Mouse (Mus musculus): Measurements from ENCODE around the gene Tcf12. TPM values are rescaled to one million over a fixed set of nuclear protein-coding genes. Genes with fewer than 3 reads are reported as not detected.

Tcf12 gene
- total RNA-seq, 2 experiments from 2014 or later: 43.8 to 48.6 TPM

DNA sequence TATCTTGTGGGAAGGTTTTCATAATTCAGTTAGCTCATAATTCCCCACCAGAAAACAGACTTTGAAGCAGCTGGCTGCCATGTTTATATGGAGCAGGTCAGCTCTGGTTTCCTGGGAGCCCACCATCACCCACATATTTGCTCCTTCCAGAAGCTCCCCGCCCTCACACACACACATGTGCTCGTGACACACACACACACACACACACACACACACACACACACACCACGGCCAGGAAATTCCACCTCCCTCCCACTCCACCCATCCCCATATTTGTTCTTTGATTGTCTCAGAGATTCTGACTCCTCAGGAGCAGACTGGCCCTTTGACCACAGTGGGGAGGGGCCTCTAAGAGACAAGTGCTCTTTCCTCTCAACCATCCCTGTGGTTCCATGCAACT is 289.7 kb downstream of the Tcf12 start:
- intact Hi-C loops (cut with DNase I): no loop called here
- no peak for DNase-seq (ENCODE audit: low spot score in 2 of 2)

- intact Hi-C loops (cut with DNase I): no loop called here
- DNase-seq (ENCODE audit: low spot score in 2 of 2): peak; percentile 33 to 39
These were observed 293.2 kb downstream of the Tcf12 start for GRCm38 (mm10) chr9:71818453-71818852.

DNA sequence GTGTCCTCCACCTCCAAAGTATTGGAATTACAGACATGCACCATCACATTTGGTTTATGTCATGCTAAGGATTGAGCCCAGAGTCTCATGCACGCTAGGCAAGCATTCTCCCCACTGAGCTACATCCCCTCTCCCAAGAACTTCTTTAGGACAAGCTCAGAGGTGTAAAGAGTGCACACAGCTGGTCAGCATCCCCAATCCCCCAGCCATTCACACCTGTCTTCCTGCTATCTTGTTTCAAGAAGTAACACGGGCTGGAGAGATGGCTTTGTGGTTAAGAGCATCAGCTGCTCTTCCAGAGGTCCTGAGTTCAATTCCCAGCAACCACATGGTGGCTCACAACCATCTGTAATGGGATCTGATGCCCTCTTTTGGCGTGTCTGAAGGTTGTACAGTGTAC is 295.6 kb downstream of the Tcf12 start:
- intact Hi-C loops (cut with DNase I): no loop called here
- DNase-seq (ENCODE audit: low spot score in 2 of 2): no peak

DNA sequence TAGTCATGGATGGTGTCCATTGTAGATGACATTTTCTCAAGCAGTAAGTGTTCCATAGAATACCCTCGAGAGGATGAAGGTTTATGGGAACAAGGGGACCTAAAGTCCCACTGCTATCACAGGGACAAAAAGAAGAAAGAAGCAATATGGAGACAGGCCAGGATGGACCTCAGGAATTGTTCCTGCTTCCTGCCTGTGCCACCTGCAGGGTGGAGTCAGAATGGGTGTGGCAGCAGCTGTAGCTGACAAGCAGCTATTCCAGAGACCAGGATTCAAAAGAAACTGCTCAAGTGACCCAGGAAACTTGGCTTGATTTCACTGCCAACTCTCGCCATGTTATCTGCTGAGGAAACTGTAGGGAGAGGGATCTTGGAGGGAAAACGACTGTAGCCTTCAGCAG is 298.1 kb downstream of the Tcf12 start:
- DNase-seq (ENCODE audit: low spot score in 2 of 2): no peak
- intact Hi-C loops (cut with DNase I): no loop called here

- intact Hi-C loops (cut with DNase I): no loop called here
- DNase-seq (ENCODE audit: low spot score in 2 of 2): no peak
These were observed 298.8 kb downstream of the Tcf12 start for GRCm38 (mm10) chr9:71812914-71813313.

DNA sequence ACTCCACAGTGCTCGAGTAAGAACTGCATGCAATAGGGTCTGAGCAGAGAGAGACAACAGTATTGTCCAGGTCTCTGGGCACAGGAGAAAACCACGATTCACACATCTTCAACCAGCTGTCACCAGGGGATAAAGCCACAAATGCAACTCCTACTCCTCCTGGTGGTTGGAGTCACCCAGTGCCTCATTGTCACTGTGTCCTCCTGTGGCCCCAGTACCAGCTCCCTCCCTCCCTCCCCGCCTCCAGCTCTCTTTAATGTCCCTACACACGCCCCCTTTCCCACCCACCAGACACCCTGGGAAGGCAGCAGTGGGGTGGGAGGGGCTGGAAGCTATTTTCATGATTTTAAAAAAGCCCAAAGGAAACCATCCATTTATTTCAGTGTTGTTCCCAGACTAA is 299.3 kb downstream of the Tcf12 start:
- DNase-seq (ENCODE audit: low spot score in 2 of 2): no peak
- intact Hi-C loops (cut with DNase I): no loop called here

DNA sequence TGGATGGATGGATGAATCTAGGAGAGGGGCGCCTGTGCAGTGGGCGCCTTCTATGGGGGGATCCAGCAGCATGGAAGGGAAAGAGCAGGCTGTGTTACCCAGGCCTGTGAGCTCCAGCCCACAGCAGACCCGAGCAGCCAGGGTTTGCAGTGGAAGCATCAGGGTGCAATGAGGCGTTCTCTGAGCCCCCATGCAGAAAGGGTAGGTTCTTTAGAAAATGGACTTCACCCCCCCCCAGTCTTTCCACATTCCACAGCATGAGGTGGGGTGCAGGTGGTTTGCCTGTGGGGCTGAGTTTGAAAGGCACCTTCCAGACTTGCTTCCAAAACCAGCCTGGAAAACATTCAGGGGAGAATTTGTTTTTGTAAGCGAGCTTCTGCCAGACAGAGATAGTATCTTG is 300.3 kb downstream of the Tcf12 start:
- no peak for DNase-seq (ENCODE audit: low spot score in 2 of 2)
- intact Hi-C loops (cut with DNase I): no loop called here

DNA sequence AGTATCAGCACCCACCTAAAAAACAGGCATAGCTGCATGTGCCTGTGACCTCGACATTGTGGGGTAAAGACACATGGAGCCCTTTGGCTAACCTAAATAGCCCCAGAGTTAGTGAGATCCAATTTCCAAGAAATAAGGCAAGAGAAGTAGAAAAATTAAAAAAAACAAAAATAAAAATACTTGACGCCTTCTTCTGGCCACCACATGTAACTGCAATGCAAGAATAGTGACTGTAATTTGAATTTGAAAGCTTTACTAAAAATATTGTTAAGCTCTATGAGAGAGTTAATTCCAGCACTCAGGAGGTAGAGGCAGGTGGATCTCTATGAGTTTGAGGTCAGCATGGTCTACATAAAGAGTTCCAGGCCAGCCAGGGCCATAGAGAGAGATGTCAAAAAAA is 300.9 kb downstream of the Tcf12 start:
- intact Hi-C loops (cut with DNase I): no loop called here
- no peak for DNase-seq (ENCODE audit: low spot score in 2 of 2)

- intact Hi-C loops (cut with DNase I): no loop called here
- DNase-seq (ENCODE audit: low spot score in 2 of 2): no peak
These were observed 302.9 kb downstream of the Tcf12 start for GRCm38 (mm10) chr9:71808640-71809254.

DNA sequence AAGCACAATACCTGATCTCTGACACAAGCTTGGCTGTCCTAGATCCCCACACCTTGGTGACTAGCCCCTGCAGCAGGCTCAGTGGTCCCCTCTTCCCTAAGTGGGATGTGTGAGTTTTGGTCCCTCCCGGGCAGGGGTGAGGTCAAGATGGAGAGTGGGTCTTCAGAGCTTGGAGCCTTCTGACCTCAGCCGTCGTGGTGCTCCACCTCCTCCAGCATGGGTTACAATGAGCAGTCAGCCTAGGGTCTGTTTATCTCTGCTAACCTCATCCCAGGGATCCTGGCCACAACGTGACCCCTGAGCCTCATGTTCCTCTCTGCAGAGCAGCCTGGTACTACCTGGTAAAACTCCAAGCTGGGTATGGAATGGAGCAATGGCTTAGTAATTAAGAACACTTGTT is 303.9 kb downstream of the Tcf12 start:
- intact Hi-C loops (cut with DNase I): no loop called here
- DNase-seq (ENCODE audit: low spot score in 2 of 2): no peak

DNA sequence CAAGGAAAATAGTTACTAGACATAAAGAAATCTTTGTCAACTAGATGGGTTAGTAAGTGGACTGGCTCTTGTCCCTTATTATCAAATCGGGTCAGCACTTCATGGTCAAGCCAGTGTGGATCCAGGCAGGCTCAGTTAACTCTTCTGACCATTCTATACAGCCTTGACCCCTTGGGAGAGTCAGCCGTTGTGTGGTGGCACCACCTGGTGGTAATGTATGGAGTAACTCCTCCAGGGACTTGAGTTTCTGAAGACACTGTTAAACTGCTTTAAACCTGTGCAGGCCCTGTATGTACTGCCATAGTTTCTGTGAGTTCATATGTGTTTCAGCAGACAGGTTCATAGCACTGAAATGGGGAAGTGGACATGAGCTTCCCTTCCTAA is 305.3 kb downstream of the Tcf12 start:
- peak; percentile 59 to 74 for DNase-seq (ENCODE audit: low spot score in 2 of 2)
- intact Hi-C loops (cut with DNase I): loop anchor here (1.0 kb wide), 1 partner anchor 160 kb away; no protein-coding TSS in a partner anchor

DNA sequence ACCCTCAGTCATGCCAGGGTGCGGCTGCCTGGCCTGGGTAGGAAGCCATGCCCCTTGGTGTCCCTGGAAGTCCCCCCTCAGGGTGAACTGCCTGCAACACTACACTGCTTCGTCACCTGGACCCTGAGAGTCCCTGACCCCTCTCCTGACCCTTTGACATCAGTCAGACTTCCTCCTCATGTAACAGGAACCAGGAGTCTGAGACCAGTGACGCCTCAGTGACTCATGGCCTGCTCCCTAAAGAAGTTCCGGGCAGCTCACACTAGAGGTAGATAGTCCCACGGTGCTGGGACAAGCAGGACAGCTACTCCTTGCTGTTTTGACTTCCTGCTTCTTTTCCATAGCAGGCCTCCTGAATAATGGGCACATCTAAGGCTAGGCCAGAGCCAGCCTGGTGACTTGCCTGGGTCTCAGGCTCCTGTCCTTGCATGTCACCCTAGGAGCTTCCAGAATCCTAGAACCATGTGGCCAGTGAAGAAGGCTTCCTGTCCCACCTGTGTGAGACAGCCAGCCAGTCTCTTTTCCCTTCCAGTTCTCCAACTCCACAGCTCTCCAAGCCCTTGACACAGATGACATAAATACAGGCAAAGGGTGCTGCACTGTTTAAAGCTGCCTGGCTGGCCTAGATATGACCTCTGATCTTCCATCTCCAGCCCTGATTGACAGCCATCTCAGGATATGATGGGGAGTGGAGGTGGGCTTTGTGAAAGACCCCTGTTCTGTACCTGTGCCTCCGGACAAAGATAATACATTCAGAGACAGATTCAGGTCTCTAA is 305.8 kb downstream of the Tcf12 start:
- no peak for DNase-seq (ENCODE audit: low spot score in 2 of 2)
- intact Hi-C loops (cut with DNase I): loop anchor here (1.0 kb wide), 1 partner anchor 160 kb away; no protein-coding TSS in a partner anchor

GRCm38 (mm10) chr9:71804116-71804515 is 307.6 kb downstream of the Tcf12 start:
- no peak for DNase-seq (ENCODE audit: low spot score in 2 of 2)
- intact Hi-C loops (cut with DNase I): no loop called here

- intact Hi-C loops (cut with DNase I): no loop called here
These were observed 308.4 kb downstream of the Tcf12 start for GRCm38 (mm10) chr9:71803281-71803680.

DNA sequence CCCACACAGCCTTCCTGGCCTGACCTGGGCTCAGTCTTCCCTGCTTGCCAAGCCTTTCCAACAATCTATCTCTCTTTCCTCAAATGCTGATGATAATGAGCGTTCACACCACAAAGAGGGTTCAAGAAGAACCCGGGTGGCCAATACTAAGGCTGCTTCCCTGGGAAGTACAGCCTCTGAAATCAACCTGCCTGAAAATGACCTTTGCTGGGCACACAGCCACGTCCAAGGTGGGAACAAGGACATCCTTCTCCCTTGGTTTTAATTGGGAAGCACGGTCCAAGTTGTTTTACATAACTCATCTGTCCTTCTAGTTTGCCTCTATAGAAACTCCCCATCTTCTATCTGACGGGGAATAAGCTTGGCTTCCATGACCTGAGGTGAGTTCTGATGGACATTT is 312.1 kb downstream of the Tcf12 start:
- intact Hi-C loops (cut with DNase I): no loop called here
- DNase-seq (ENCODE audit: low spot score in 2 of 2): no peak

More at GRCm38 (mm10) chr9:71803281-71803680, 308.4 kb downstream of the Tcf12 start:
- DNase-seq (ENCODE audit: low spot score in 2 of 2): no peak

GRCm38 (mm10) chr9:71798176-71798575 is 313.5 kb downstream of the Tcf12 start:
- no peak for DNase-seq (ENCODE audit: low spot score in 2 of 2)
- intact Hi-C loops (cut with DNase I): no loop called here

Small RNA genes within 50 kb of the gene (microRNA-seq; reads per million reads assigned to microRNA genes)
- gene Gm27450: not detected

Other genes starting within 250 kb of the Tcf12 start
- gene Zfp280d, start 163.0 kb upstream of the Tcf12 start, total RNA-seq (2021): 10 to 100 TPM; 40.5 to 67.5 TPM